Mouse (Mus musculus): Measurements from ENCODE around the gene Serpinc1. TPM values are rescaled to one million over a fixed set of nuclear protein-coding genes. Genes with fewer than 3 reads are reported as not detected.

Serpinc1 gene
- total and polyA plus RNA-seq, 3 experiments, result 0.19 to 1.3 TPM; not detected in 1

DNA sequence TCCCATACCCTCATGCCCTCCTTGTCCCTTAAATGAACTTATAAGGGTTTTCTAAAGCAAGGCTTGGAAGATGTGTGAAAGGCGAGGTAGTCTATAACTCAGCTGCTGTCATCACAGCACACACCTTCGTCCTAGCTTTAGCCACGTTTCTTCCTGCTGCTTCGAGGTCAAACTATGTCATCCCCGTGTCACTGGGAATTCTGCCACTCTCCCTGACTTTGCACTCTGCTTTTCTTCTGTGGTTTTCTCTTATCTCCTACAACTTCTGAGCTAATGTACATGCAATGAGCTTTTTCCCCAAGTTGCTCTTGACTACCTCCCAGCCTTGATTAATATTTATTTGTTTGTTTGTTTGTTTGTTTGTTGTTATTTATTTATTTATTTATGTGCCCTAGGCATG, 1.6 kb downstream of the Serpinc1 start:
- H3K36me3 ChIP-seq (ENCODE audit: control insufficient read depth in 1 of 2, insufficient read depth in 2 of 2, low read length in 2 of 2), result no peaks in the 10 kb centered on the region; a peak in 1 of 4 replicates
- H3K4me3 ChIP-seq (ENCODE audit: control insufficient read depth in 1 of 2, insufficient read depth in 1 of 2, low read depth in 2 of 2, low read length in 2 of 2), result no peak overlapping the region
- no peaks in the 10 kb centered on the region for H3K27me3 ChIP-seq (ENCODE audit: control insufficient read depth in 1 of 2, insufficient read depth in 2 of 2, low read length in 2 of 2)
- H3K9ac ChIP-seq (ENCODE audit: control insufficient read depth, low read depth, low read length, poor library complexity, severe bottlenecking), result no peak overlapping the region
- no peak overlapping the region for H3K27ac ChIP-seq (ENCODE audit: control insufficient read depth, low read depth, low read length)
- DNase-seq (ENCODE audit: low read depth, low spot score), result no peak
- no peaks in the 10 kb centered on the region for H3K79me2 ChIP-seq (ENCODE audit: control insufficient read depth, insufficient read depth, low read length, poor library complexity)
- H3K4me1 ChIP-seq (ENCODE audit: control insufficient read depth in 1 of 2, insufficient read depth in 2 of 2, low read length in 2 of 2), result peaks cover 0 to 4% of the 10 kb centered on the region in 2 experiments; a peak in 2 of 4 replicates
- TF ChIP-seq MXI1 (IDR thresholded peaks at IDR 0.05; ENCODE audit: low read depth, low read length) (no peak), ETS1 (IDR thresholded peaks at IDR 0.05; ENCODE audit: low read depth, low read length) (0 out of 2 replicates have a peak, but pooled peaks have one; percentile 17), SIN3A (IDR thresholded peaks at IDR 0.05; ENCODE audit: low read length) (no peak), POLR2A (IDR thresholded peaks at IDR 0.05; ENCODE audit: control insufficient read depth in 1 of 2, insufficient read depth in 1 of 2, low read depth in 1 of 2, low read length in 2 of 2, poor library complexity in 1 of 2) (no peak), ZC3H11A (IDR thresholded peaks at IDR 0.05; ENCODE audit: low read depth, low read length) (no peak)
- H3K9me3 ChIP-seq (replicated peaks; ENCODE audit: insufficient read depth, low read length), result no peaks in the 10 kb centered on the region

DNA sequence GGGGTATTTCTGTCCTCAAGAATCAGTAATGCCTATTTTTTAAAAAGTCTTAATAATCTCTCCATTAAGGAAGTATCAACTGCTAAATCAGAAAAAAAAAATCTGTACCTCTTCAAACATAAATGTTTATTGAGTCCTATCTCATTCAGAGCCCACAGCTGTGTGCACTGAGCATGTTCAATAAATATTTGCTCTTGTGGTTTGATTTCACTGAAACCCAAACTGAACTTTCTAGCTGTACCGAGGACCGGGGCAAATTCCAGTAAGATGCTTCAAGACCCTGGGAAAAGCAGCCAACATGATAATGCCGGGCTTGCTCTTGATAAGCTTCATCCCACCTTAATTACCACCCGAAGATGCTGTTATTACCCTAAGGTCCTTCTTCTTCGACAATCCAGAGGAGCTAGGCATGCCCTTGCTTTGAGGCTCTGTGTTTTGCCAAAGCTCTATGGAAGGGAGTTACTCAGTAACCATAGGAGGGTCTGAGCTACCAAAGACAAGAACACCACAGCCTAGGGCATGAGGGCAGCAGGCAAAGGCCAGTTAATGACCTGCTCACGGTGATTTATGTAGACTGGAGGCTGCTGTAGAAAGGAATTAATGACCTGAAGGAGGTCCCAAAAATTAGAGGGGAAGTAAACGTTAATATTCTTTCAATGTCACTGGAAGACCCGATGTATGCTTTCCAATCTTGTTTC, 2.3 kb downstream of the Serpinc1 start:
- Histone ChIP-seq H3K4me3 (ENCODE audit: control insufficient read depth in 1 of 2, insufficient read depth in 1 of 2, low read depth in 2 of 2, low read length in 2 of 2) (no peak overlapping the region), H3K9me3 (replicated peaks; ENCODE audit: insufficient read depth, low read length) (no peaks in the 10 kb centered on the region), H3K36me3 (ENCODE audit: control insufficient read depth in 1 of 2, insufficient read depth in 2 of 2, low read length in 2 of 2) (no peaks in the 10 kb centered on the region), H3K27ac (ENCODE audit: control insufficient read depth, low read depth, low read length) (no peak overlapping the region), H3K4me1 (ENCODE audit: control insufficient read depth in 1 of 2, insufficient read depth in 2 of 2, low read length in 2 of 2) (peaks cover 0 to 4% of the 10 kb centered on the region in 2 experiments; a peak in 2 of 4 replicates), H3K27me3 (ENCODE audit: control insufficient read depth in 1 of 2, insufficient read depth in 2 of 2, low read length in 2 of 2) (no peaks in the 10 kb centered on the region), H3K79me2 (ENCODE audit: control insufficient read depth, insufficient read depth, low read length, poor library complexity) (no peaks in the 10 kb centered on the region), H3K9ac (ENCODE audit: control insufficient read depth, low read depth, low read length, poor library complexity, severe bottlenecking) (no peak overlapping the region)
- TF ChIP-seq GABPA (IDR thresholded peaks at IDR 0.05; ENCODE audit: low read depth, low read length) (no peak), ETS1 (IDR thresholded peaks at IDR 0.05; ENCODE audit: low read depth, low read length) (no peak), USF1 (IDR thresholded peaks at IDR 0.05; ENCODE audit: low read depth, low read length) (no peak), POLR2A (IDR thresholded peaks at IDR 0.05; ENCODE audit: control insufficient read depth in 1 of 2, insufficient read depth in 1 of 2, low read depth in 1 of 2, low read length in 2 of 2, poor library complexity in 1 of 2) (no peak)
- DNase-seq (ENCODE audit: low read depth, low spot score), result no peak

DNA sequence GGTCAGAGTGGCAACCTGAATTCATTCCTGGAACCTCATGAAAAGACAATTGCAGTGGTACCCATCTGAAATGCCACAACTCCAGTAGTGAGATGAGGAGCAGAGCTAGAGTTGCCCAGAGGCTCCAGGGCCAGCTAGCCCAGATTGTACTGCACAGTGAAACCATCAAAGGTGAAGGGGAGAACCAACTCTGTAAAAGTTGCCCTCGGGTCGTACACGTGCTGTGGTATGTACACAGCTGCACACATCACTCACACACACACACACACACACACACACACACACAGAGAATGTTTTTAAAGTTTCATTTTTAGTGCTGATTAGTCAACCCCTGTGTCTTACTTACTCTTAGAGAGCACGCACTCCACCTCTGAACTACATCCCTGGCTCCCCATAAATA, 3.0 kb downstream of the Serpinc1 start:
- no peaks in the 10 kb centered on the region for H3K27me3 ChIP-seq (ENCODE audit: control insufficient read depth in 1 of 2, insufficient read depth in 2 of 2, low read length in 2 of 2)
- no peak overlapping the region for H3K4me3 ChIP-seq (ENCODE audit: control insufficient read depth in 1 of 2, insufficient read depth in 1 of 2, low read depth in 2 of 2, low read length in 2 of 2)
- no peaks in the 10 kb centered on the region for H3K36me3 ChIP-seq (ENCODE audit: control insufficient read depth in 1 of 2, insufficient read depth in 2 of 2, low read length in 2 of 2)
- no peak overlapping the region for H3K27ac ChIP-seq (ENCODE audit: control insufficient read depth, low read depth, low read length)
- TF ChIP-seq USF2 (IDR thresholded peaks at IDR 0.05; ENCODE audit: borderline replicate concordance in 1 of 2, insufficient read depth in 1 of 2, low read depth in 1 of 2, low read length in 2 of 2), result no peak
- no peak for TF ChIP-seq RCOR1 (IDR thresholded peaks at IDR 0.05; ENCODE audit: low read depth, low read length)
- TF ChIP-seq SIN3A (IDR thresholded peaks at IDR 0.05; ENCODE audit: low read length), result no peak
- TF ChIP-seq NRF1 (IDR thresholded peaks at IDR 0.05; ENCODE audit: insufficient read depth, low read depth, low read length, poor library complexity, severe bottlenecking), result no peak
- TF ChIP-seq RAD21 (IDR thresholded peaks at IDR 0.05; ENCODE audit: low read depth, low read length), result no peak
- TF ChIP-seq KAT2A (conservative IDR thresholded peaks at IDR 0.05; ENCODE audit: low read depth, low read length), result no peak
- TF ChIP-seq POLR2A (IDR thresholded peaks at IDR 0.05; ENCODE audit: control insufficient read depth in 1 of 2, insufficient read depth in 1 of 2, low read depth in 1 of 2, low read length in 2 of 2, poor library complexity in 1 of 2), result no peak
- TF ChIP-seq SMC3 (IDR thresholded peaks at IDR 0.05; ENCODE audit: low read depth, low read length), result no peak
- no peak for TF ChIP-seq HCFC1 (IDR thresholded peaks at IDR 0.05; ENCODE audit: low read depth, low read length)
- TF ChIP-seq CTCF (IDR thresholded peaks at IDR 0.05 in 2 of 3, conservative IDR thresholded peaks at IDR 0.05 in 1 of 3; ENCODE audit: control insufficient read depth in 1 of 3, insufficient read depth in 1 of 3, low read depth in 2 of 3, low read length in 3 of 3, poor library complexity in 1 of 3, severe bottlenecking in 1 of 3), result no peak
- TF ChIP-seq ZNF384 (IDR thresholded peaks at IDR 0.05; ENCODE audit: low read depth, low read length), result no peak
- H3K79me2 ChIP-seq (ENCODE audit: control insufficient read depth, insufficient read depth, low read length, poor library complexity), result no peaks in the 10 kb centered on the region
- H3K4me1 ChIP-seq (ENCODE audit: control insufficient read depth in 1 of 2, insufficient read depth in 2 of 2, low read length in 2 of 2), result peaks cover 0 to 4% of the 10 kb centered on the region in 2 experiments; a peak in 2 of 4 replicates
- H3K9me3 ChIP-seq (replicated peaks; ENCODE audit: insufficient read depth, low read length), result no peaks in the 10 kb centered on the region
- DNase-seq (ENCODE audit: low read depth, low spot score), result no peak
- no peak overlapping the region for H3K9ac ChIP-seq (ENCODE audit: control insufficient read depth, low read depth, low read length, poor library complexity, severe bottlenecking)
